Comparison of ENCODE assay signal across 28 mouse cellular contexts in genomic region chr6:140776274-140776673, GRCm38 (mm10). TPM values are rescaled to one million over a fixed set of nuclear protein-coding genes. Genes with fewer than 3 reads are reported as not detected.
A peak's percentile ranks its signal among the peaks of the same experiment; 100 is the strongest.
DNase-seq lines count a peak whose midpoint lies in the region; TF ChIP-seq lines count a peak whose summit lies in the region.
"Had no signal": no experiment of that assay in that cellular context is flagged by ENCODE, and none has a peak within 500 bp of the region (broad histone marks: within the 10 kb centered on the region; RNA-seq: fewer than 3 reads in every experiment).

No protein-coding gene starts in this region.

- no peak for TF ChIP-seq CTCF in brain, embryonic 14.5 days (IDR thresholded peaks at IDR 0.05; ENCODE audit: borderline replicate concordance, extremely low read depth, insufficient read depth, insufficient read length)

- TF ChIP-seq POLR2A in brain, embryonic 14.5 days (IDR thresholded peaks at IDR 0.05; ENCODE audit: borderline replicate concordance, extremely low read depth, insufficient read depth, insufficient read length, poor library complexity, severe bottlenecking) = no peak

- DNase-seq in heart, adult 11 months = peak; percentile 66
- DNase-seq in heart, adult 9 months (ENCODE audit: low spot score in 2 of 2) = no peak
- peak; percentile 16 for DNase-seq in layer of hippocampus, adult 9-11 months
- no peak for DNase-seq in layer of hippocampus, postnatal 25 days (ENCODE audit: extremely low spot score in 1 of 2, low spot score in 1 of 2)
- DNase-seq in NIH3T3 (ENCODE audit: low read depth) (peak; percentile 55), MN1 (ENCODE audit: low spot score) (no peak)
- DNase-seq in brain, embryonic 14.5 days (ENCODE audit: low read depth) = peak; percentile 68
- DNase-seq: adrenal gland, adult 2 months; cerebellum, adult 11 months; cerebellum, postnatal 10 days; gastrocnemius, postnatal 25 days; heart, postnatal 10 days; kidney, adult 8-10 months; kidney, postnatal 25 days; left cerebral cortex, postnatal 4 days; liver; thymus, postnatal 4 days had no signal

RNA-seq across cellular contexts. Expression of gene Gm11077, which starts 47.2 kb away (rescaled TPM):
- total RNA-seq in layer of hippocampus, postnatal 25 days (2021) = not detected
- polyA plus RNA-seq in brain, embryonic 14.5 days (2012; rRNA removed) = not detected in 2 replicates
- total RNA-seq: adrenal gland, adult 2 months; gastrocnemius, postnatal 25 days; heart, postnatal 10 days; left cerebral cortex, adult 2 months; left cerebral cortex, postnatal 4 days; megakaryocyte progenitor cell, adult 5-6 weeks had no signal
- polyA plus RNA-seq: adrenal gland, adult 2 months; C2C12; embryonic facial prominence, embryonic 12.5 days; erythroblast, embryonic 14.5 days; heart, embryonic 11.5 days; hindbrain, embryonic 11.5 days; liver, embryonic 16.5 days; midbrain, embryonic 13.5 days; neural tube, embryonic 12.5 days; small intestine, adult 2 months had no signal

Comparison
In these comparisons a context has a peak if more than half of its experiments do, and no peak if none do; other contexts are left out.
1. DNase-seq: peak in heart, adult 11 months (single experiment), layer of hippocampus, adult 9-11 months (single experiment), NIH3T3 (single experiment) and brain, embryonic 14.5 days (single experiment); none in heart, adult 9 months (0 of 2), layer of hippocampus, postnatal 25 days (0 of 2) and MN1 (single experiment).